Mouse (Mus musculus) limb, embryonic 10.5 days (tissue): Measurements from ENCODE around the gene Fam205a1. TPM values are rescaled to one million over a fixed set of nuclear protein-coding genes. Genes with fewer than 3 reads are reported as not detected.
"Not testable (repeated sequence)": the region's sequence is repeated elsewhere in the genome, so short reads cannot be mapped to it uniquely, and the experiment has no call there.

Experiments used
- DNase-seq: peaks from one replicate; pipeline ENCODE4 v3.0.0-alpha.2; 2017; ENCODE audit warnings: low spot score
- H3K27ac ChIP-seq: fragments of 300-500 bp; sonication (generic); 2 replicates; pipeline ENCODE4 v1.5.1; 2016; ENCODE audit warnings: mild to moderate bottlenecking
- H3K27me3 ChIP-seq: fragments of 300-500 bp; sonication (generic); 2 replicates; pipeline ENCODE4 v1.6.1; 2016; ENCODE audit warnings: low read depth, mild to moderate bottlenecking; ENCODE audit not compliant: poor library complexity, severe bottlenecking
- H3K36me3 ChIP-seq: fragments of 300-500 bp; sonication (generic); 2 replicates; pipeline ENCODE4 v1.6.1; 2016; ENCODE audit warnings: mild to moderate bottlenecking, moderate library complexity
- H3K4me1 ChIP-seq: fragments of 300-500 bp; sonication (generic); 2 replicates; pipeline ENCODE4 v1.6.1; 2016
- H3K4me3 ChIP-seq: fragments of 300-500 bp; sonication (generic); 2 replicates; pipeline ENCODE4 v1.5.1; 2016; ENCODE audit warnings: mild to moderate bottlenecking, moderate library complexity
- H3K9me3 ChIP-seq: fragments of 300-500 bp; sonication (generic); replicated peaks from 2 replicates; pipeline ENCODE4 v1.6.1; 2016; ENCODE audit warnings: mild to moderate bottlenecking
- WGBS: fragments of 180-500 bp; shearing (Covaris S2); methylation state at CpG from one replicate; pipeline ENCODE4 v1.1.7; 2016; 5-methylcytosine and 5-hydroxymethylcytosine counted together
- polyA plus RNA-seq: library from polyadenylated mRNA; unstranded; fragments of >200 nt; fragmentation: Nextera tagmentation; extraction: Ambion mirVana; gene quantifications from 2 replicates; pipeline ENCODE4 v1.2.1, GENCODE M21; 2016

Gene Fam205a1
- not detected in 2 replicates for polyA plus RNA-seq

GRCm38 (mm10) chr4:42853788-42854187 is at the start of gene Fam205a1:
TSS of gene Fam205a1 (minus strand) at chr4:42853888.
- not testable (repeated sequence) for H3K36me3 ChIP-seq, DNase-seq, H3K9me3 ChIP-seq, H3K27ac ChIP-seq, H3K4me3 ChIP-seq, H3K4me1 ChIP-seq, H3K27me3 ChIP-seq
- WGBS: 100% methylated on average over 1 of the region's 1 CpGs

GRCm38 (mm10) chr4:42902730-42903129 is 49.0 kb upstream of the Fam205a1 start:
- 93% methylated on average over 5 of the region's 5 CpGs for WGBS
- no peaks in the 10 kb centered on the region for H3K9me3 ChIP-seq

GRCm38 (mm10) chr4:42902174-42902573 is 48.5 kb upstream of the Fam205a1 start:
- Histone ChIP-seq H3K27me3 (no peaks in the 10 kb centered on the region), H3K9me3 (no peaks in the 10 kb centered on the region), H3K4me1 (0 out of 2 replicates have a peak, but pooled peaks cover 3% of the 10 kb centered on the region), H3K36me3 (no peaks in the 10 kb centered on the region), H3K27ac (no peak overlapping the region), H3K4me3 (no peak overlapping the region)
- WGBS: 67% methylated on average over 9 of the region's 9 CpGs
- DNase-seq: peak; percentile 43

More at GRCm38 (mm10) chr4:42902730-42903129, 49.0 kb upstream of the Fam205a1 start:
- Histone ChIP-seq H3K4me3 (no peak overlapping the region), H3K27me3 (no peaks in the 10 kb centered on the region), H3K36me3 (no peaks in the 10 kb centered on the region), H3K27ac (no peak overlapping the region), H3K4me1 (0 out of 2 replicates have a peak, but pooled peaks cover 3% of the 10 kb centered on the region)
- no peak for DNase-seq

GRCm38 (mm10) chr4:42900878-42901277 is 47.2 kb upstream of the Fam205a1 start:
- Histone ChIP-seq H3K4me1 (0 out of 2 replicates have a peak, but pooled peaks cover 3% of the 10 kb centered on the region), H3K4me3 (no peak overlapping the region), H3K9me3 (no peaks in the 10 kb centered on the region), H3K27me3 (no peaks in the 10 kb centered on the region), H3K36me3 (no peaks in the 10 kb centered on the region), H3K27ac (no peak overlapping the region)
- no peak for DNase-seq
- WGBS: 79% methylated on average over 5 of the region's 5 CpGs

- H3K36me3 ChIP-seq: no peaks in the 10 kb centered on the region
- no peak for DNase-seq
- no peak overlapping the region for H3K4me3 ChIP-seq
- WGBS: 40% methylated on average over 3 of the region's 3 CpGs
- no peaks in the 10 kb centered on the region for H3K27me3 ChIP-seq
- H3K4me1 ChIP-seq: 0 out of 2 replicates have a peak, but pooled peaks cover 3% of the 10 kb centered on the region
- no peak overlapping the region for H3K27ac ChIP-seq
- H3K9me3 ChIP-seq: no peaks in the 10 kb centered on the region
Measured at GRCm38 (mm10) chr4:42898914-42899313, 45.2 kb upstream of the Fam205a1 start.

- H3K4me1 ChIP-seq: 0 out of 2 replicates have a peak, but pooled peaks cover 3% of the 10 kb centered on the region
- no peaks in the 10 kb centered on the region for H3K27me3 ChIP-seq
- no peak for DNase-seq
- H3K4me3 ChIP-seq: no peak overlapping the region
- no peaks in the 10 kb centered on the region for H3K9me3 ChIP-seq
- 86% methylated on average over 7 of the region's 7 CpGs for WGBS
- no peaks in the 10 kb centered on the region for H3K36me3 ChIP-seq
- no peak overlapping the region for H3K27ac ChIP-seq
Measured at GRCm38 (mm10) chr4:42895118-42895517, 41.4 kb upstream of the Fam205a1 start.

GRCm38 (mm10) chr4:42891176-42891575 is 37.5 kb upstream of the Fam205a1 start:
- Histone ChIP-seq H3K36me3 (no peaks in the 10 kb centered on the region), H3K27ac (no peak overlapping the region), H3K4me3 (no peak overlapping the region), H3K27me3 (no peaks in the 10 kb centered on the region), H3K4me1 (no peaks in the 10 kb centered on the region), H3K9me3 (no peaks in the 10 kb centered on the region)
- 69% methylated on average over 7 of the region's 7 CpGs for WGBS
- DNase-seq: no peak

- Histone ChIP-seq H3K9me3 (no peaks in the 10 kb centered on the region), H3K4me3 (no peak overlapping the region), H3K36me3 (no peaks in the 10 kb centered on the region), H3K27ac (no peak overlapping the region), H3K4me1 (no peaks in the 10 kb centered on the region), H3K27me3 (no peaks in the 10 kb centered on the region)
- no peak for DNase-seq
- 90% methylated on average over 6 of the region's 6 CpGs for WGBS
Measured at GRCm38 (mm10) chr4:42888806-42889205, 35.1 kb upstream of the Fam205a1 start.

- H3K4me3 ChIP-seq: no peak overlapping the region
Measured at GRCm38 (mm10) chr4:42886926-42887325, 33.2 kb upstream of the Fam205a1 start.

GRCm38 (mm10) chr4:42880677-42880948 is 26.9 kb upstream of the Fam205a1 start:
- Histone ChIP-seq H3K4me3 (no peak overlapping the region), H3K9me3 (no peaks in the 10 kb centered on the region), H3K27me3 (no peaks in the 10 kb centered on the region), H3K4me1 (no peaks in the 10 kb centered on the region), H3K36me3 (no peaks in the 10 kb centered on the region), H3K27ac (no peak overlapping the region)
- no peak for DNase-seq
- 42% methylated on average over 1 of the region's 1 CpGs for WGBS

More at GRCm38 (mm10) chr4:42886926-42887325, 33.2 kb upstream of the Fam205a1 start:
- Histone ChIP-seq H3K27me3 (no peaks in the 10 kb centered on the region), H3K27ac (no peak overlapping the region), H3K9me3 (no peaks in the 10 kb centered on the region), H3K36me3 (no peaks in the 10 kb centered on the region), H3K4me1 (no peaks in the 10 kb centered on the region)
- DNase-seq: no peak
- WGBS: 95% methylated on average over 6 of the region's 6 CpGs

- Histone ChIP-seq H3K4me3 (no peak overlapping the region), H3K36me3 (no peaks in the 10 kb centered on the region), H3K27ac (no peak overlapping the region), H3K4me1 (no peaks in the 10 kb centered on the region), H3K27me3 (no peaks in the 10 kb centered on the region), H3K9me3 (no peaks in the 10 kb centered on the region)
- 84% methylated on average over 16 of the region's 16 CpGs for WGBS
- no peak for DNase-seq
Measured at GRCm38 (mm10) chr4:42879829-42880676, 26.4 kb upstream of the Fam205a1 start.

GRCm38 (mm10) chr4:42877657-42878056 is 24.0 kb upstream of the Fam205a1 start:
- WGBS: 82% methylated on average over 2 of the region's 2 CpGs
- H3K36me3 ChIP-seq: no peaks in the 10 kb centered on the region

GRCm38 (mm10) chr4:42876586-42877291 is 23.1 kb upstream of the Fam205a1 start:
- no peaks in the 10 kb centered on the region for H3K9me3 ChIP-seq
- H3K36me3 ChIP-seq: no peaks in the 10 kb centered on the region
- H3K4me3 ChIP-seq: no peak overlapping the region
- H3K27ac ChIP-seq: no peak overlapping the region
- H3K27me3 ChIP-seq: no peaks in the 10 kb centered on the region
- WGBS: 43% methylated on average over 5 of the region's 5 CpGs
- peak; percentile 65 for DNase-seq
- H3K4me1 ChIP-seq: no peaks in the 10 kb centered on the region

More at GRCm38 (mm10) chr4:42877657-42878056, 24.0 kb upstream of the Fam205a1 start:
- H3K27ac ChIP-seq: no peak overlapping the region
- H3K9me3 ChIP-seq: no peaks in the 10 kb centered on the region
- DNase-seq: no peak
- no peaks in the 10 kb centered on the region for H3K4me1 ChIP-seq
- H3K27me3 ChIP-seq: no peaks in the 10 kb centered on the region
- no peak overlapping the region for H3K4me3 ChIP-seq
